Mouse (Mus musculus): ENCODE measurements around the gene Stx8.

GRCm38 (mm10) chr11:68121660-68122059 is 155.7 kb downstream of the Stx8 start:
- TF ChIP-seq CTCF (IDR thresholded peaks at IDR 0.05 in 2 of 3, conservative IDR thresholded peaks at IDR 0.05 in 1 of 3; ENCODE audit: control insufficient read depth in 1 of 3, insufficient read depth in 1 of 3, low read depth in 2 of 3, low read length in 3 of 3, poor library complexity in 1 of 3, severe bottlenecking in 1 of 3) (no peak), MEF2A (IDR thresholded peaks at IDR 0.05; ENCODE audit: extremely low read depth, insufficient replicate concordance, low read depth, low read length, poor library complexity, severe bottlenecking) (no peak), MAZ (IDR thresholded peaks at IDR 0.05; ENCODE audit: low read depth, low read length) (no peak), E2F4 (IDR thresholded peaks at IDR 0.05; ENCODE audit: borderline replicate concordance, low read depth, low read length) (no peak), POLR2A (IDR thresholded peaks at IDR 0.05; ENCODE audit: control insufficient read depth in 1 of 2, insufficient read depth in 1 of 2, low read depth in 1 of 2, low read length in 2 of 2, poor library complexity in 1 of 2) (no peak), ZC3H11A (IDR thresholded peaks at IDR 0.05; ENCODE audit: low read depth, low read length) (no peak), ZKSCAN1 (IDR thresholded peaks at IDR 0.05; ENCODE audit: low read depth, low read length) (no peak), MXI1 (IDR thresholded peaks at IDR 0.05; ENCODE audit: low read depth, low read length) (no peak), TCF12 (IDR thresholded peaks at IDR 0.05; ENCODE audit: low read depth, low read length) (no peak), RCOR1 (IDR thresholded peaks at IDR 0.05; ENCODE audit: low read depth, low read length) (no peak), CHD2 (IDR thresholded peaks at IDR 0.05; ENCODE audit: low read length) (no peak), USF1 (IDR thresholded peaks at IDR 0.05; ENCODE audit: low read depth, low read length) (no peak), CHD1 (IDR thresholded peaks at IDR 0.05; ENCODE audit: low read depth, low read length) (no peak)
